Mouse (Mus musculus): Measurements from ENCODE around the gene Nadk. TPM values are rescaled to one million over a fixed set of nuclear protein-coding genes. Genes with fewer than 3 reads are reported as not detected.

The Nadk gene
- total and polyA plus RNA-seq, 2 experiments from 2014 or later = 48.2 to 81.6 TPM

DNA sequence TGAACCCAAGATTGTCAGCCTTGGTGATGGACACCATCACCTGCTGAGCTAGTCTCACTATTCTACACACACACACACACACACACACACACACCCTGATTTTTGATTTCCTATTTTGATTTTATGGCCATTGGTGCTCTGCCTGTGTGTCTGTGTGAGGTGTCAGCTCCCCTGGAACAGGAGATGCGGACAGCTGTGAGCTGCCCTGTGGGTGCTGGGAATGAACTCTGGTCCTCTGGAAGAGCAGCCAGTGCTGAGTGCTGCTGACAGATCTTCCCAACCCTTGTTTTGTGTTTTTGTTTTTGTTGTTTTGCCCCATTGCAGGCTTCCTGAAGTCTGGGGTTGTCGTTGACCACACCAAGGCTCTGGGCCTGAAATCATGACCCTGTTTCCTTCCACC, 11.0 kb downstream of the Nadk start:
- no peak overlapping the region for H3K4me3 ChIP-seq (ENCODE audit: low read depth, low read length)
- TF ChIP-seq CTCF (IDR thresholded peaks at IDR 0.05) = no peak
- no peak overlapping the region for H3K27ac ChIP-seq (ENCODE audit: low read depth, low read length)
- no peaks in the 10 kb centered on the region for H3K27me3 ChIP-seq (ENCODE audit: insufficient read depth, low read length)
- H3K9ac ChIP-seq (replicated peaks; ENCODE audit: low read length, poor library complexity, severe bottlenecking) = no peak overlapping the region
- DNase-seq (ENCODE audit: low spot score) (no peak), ATAC-seq (ENCODE audit: low FRiP score) (no peak)
- WGBS = 91% methylated on average over 2 of the region's 2 CpGs
- H3K9me3 ChIP-seq (ENCODE audit: low read length) = no peaks in the 10 kb centered on the region
- peaks cover 14% of the 10 kb centered on the region for H3K36me3 ChIP-seq (ENCODE audit: insufficient read depth, low read length)
- no peak overlapping the region for H3K4me2 ChIP-seq (ENCODE audit: low read depth, low read length, poor library complexity, severe bottlenecking)
- no peaks in the 10 kb centered on the region for H3K4me1 ChIP-seq (ENCODE audit: insufficient read depth, low read length)

DNA sequence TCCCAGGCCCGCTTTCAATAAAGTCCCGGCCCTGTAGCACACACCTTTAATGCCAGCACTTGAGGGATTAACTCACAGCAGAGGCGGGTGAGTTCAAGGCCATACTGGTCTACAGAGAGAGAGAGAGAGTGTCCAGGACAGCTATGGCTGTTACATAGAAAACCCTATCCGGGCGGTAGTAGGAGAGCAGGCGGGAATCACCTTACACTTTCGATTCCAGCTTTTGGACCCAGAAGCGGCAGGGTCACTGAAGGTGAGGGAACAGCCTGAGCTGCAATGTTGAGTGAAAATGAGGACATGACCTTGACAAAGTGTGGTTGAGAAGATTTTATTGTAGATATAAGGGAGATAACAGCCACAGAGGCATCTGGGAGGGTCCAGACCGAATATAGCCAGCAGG, 11.7 kb downstream of the Nadk start:
- no peak for DNase-seq (ENCODE audit: low spot score)
- Histone ChIP-seq H3K4me2 (ENCODE audit: low read depth, low read length, poor library complexity, severe bottlenecking) (no peak overlapping the region), H3K36me3 (ENCODE audit: insufficient read depth, low read length) (peaks cover 17% of the 10 kb centered on the region), H3K4me3 (ENCODE audit: low read depth, low read length) (no peak overlapping the region), H3K9ac (replicated peaks; ENCODE audit: low read length, poor library complexity, severe bottlenecking) (no peak overlapping the region), H3K27me3 (ENCODE audit: insufficient read depth, low read length) (no peaks in the 10 kb centered on the region), H3K27ac (ENCODE audit: low read depth, low read length) (no peak overlapping the region), H3K4me1 (ENCODE audit: insufficient read depth, low read length) (no peaks in the 10 kb centered on the region), H3K9me3 (ENCODE audit: low read length) (no peaks in the 10 kb centered on the region)
- no peak for TF ChIP-seq CTCF (IDR thresholded peaks at IDR 0.05)
- WGBS = 90% methylated on average over 9 of the region's 9 CpGs
- ATAC-seq (ENCODE audit: low FRiP score) = no peak

DNA sequence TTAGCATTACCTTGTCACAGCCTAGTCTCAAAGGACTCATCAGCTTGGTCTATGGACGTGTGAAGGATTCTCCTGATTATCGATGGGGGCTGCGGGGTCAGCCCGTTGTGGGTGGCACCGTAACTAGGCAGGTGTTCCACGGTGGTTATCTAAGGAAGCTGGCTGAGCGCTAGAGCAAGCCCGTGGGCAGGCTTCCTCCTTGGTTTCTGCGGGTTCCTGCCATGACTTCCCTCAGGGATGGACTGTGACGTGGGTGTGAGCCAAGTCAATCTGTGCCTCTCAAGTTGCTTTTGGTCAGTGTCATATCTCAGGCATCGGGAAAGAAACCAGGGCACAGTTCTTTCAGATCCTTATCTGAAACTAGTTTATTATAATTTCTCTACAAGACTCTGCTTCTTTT, 12.8 kb downstream of the Nadk start:
- no peak for TF ChIP-seq CTCF (IDR thresholded peaks at IDR 0.05)
- H3K36me3 ChIP-seq (ENCODE audit: insufficient read depth, low read length) = peaks cover 23% of the 10 kb centered on the region
- H3K4me1 ChIP-seq (ENCODE audit: insufficient read depth, low read length) = no peaks in the 10 kb centered on the region
- no peaks in the 10 kb centered on the region for H3K27me3 ChIP-seq (ENCODE audit: insufficient read depth, low read length)
- no peak overlapping the region for H3K4me2 ChIP-seq (ENCODE audit: low read depth, low read length, poor library complexity, severe bottlenecking)
- no peak for DNase-seq (ENCODE audit: low spot score)
- ATAC-seq (ENCODE audit: low FRiP score) = no peak
- H3K9me3 ChIP-seq (ENCODE audit: low read length) = no peaks in the 10 kb centered on the region
- no peak overlapping the region for H3K4me3 ChIP-seq (ENCODE audit: low read depth, low read length)
- no peak overlapping the region for H3K9ac ChIP-seq (replicated peaks; ENCODE audit: low read length, poor library complexity, severe bottlenecking)
- WGBS = 94% methylated on average over 11 of the region's 11 CpGs
- no peak overlapping the region for H3K27ac ChIP-seq (ENCODE audit: low read depth, low read length)

DNA sequence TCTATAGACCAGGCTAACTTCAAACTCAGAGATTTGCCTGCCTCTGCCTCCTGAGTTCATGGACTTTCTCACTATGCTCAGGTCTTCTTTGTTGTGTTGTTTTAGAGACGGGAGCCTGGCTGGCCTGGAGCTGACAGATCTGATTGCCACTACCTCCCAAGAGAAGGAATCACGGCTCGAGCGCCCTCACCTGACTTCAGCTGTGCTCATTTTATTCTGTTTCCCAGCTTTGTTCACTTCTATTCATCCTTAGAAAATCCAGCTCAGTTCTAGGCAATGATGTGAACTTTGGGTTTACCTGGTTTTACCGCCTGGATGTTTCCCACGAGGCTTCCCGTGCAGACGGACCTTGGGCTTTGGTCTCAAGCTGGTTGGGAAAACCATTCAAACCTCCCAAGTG, 13.3 kb downstream of the Nadk start:
- WGBS = 91% methylated on average over 8 of the region's 8 CpGs
- ATAC-seq (ENCODE audit: low FRiP score) = no peak
- TF ChIP-seq CTCF (IDR thresholded peaks at IDR 0.05) = no peak

DNA sequence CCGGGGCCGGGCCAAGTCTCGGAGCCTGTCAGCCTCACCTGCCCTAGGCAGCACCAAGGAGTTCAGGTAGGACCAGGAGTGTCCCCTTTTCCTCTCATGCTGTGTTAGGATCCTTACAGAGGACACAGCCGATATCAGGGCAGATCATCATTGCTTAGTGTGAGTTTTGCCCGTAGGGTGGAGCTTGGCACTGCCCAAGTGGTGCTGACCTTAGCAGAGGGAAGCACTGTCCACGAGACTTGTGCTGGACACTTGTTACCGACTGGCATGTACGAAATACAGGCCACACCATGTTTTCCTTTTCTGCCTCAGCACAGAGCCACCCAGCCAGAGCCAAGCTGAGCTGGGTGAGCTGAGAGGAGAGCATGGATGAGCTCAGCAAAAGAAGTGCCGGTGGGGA, 15.0 kb downstream of the Nadk start:
- Histone ChIP-seq H3K9ac (replicated peaks; ENCODE audit: low read length, poor library complexity, severe bottlenecking) (no peak overlapping the region), H3K9me3 (ENCODE audit: low read length) (no peaks in the 10 kb centered on the region), H3K4me2 (ENCODE audit: low read depth, low read length, poor library complexity, severe bottlenecking) (no peak overlapping the region), H3K36me3 (ENCODE audit: insufficient read depth, low read length) (peaks cover 24% of the 10 kb centered on the region), H3K4me1 (ENCODE audit: insufficient read depth, low read length) (no peaks in the 10 kb centered on the region), H3K27me3 (ENCODE audit: insufficient read depth, low read length) (no peaks in the 10 kb centered on the region), H3K27ac (ENCODE audit: low read depth, low read length) (no peak overlapping the region), H3K4me3 (ENCODE audit: low read depth, low read length) (no peak overlapping the region)
- WGBS = 94% methylated on average over 9 of the region's 9 CpGs
- no peak for TF ChIP-seq CTCF (IDR thresholded peaks at IDR 0.05)
- DNase-seq (ENCODE audit: low spot score) (no peak), ATAC-seq (ENCODE audit: low FRiP score) (no peak)

More for the DNA sequence above, 13.3 kb downstream of the Nadk start:
- H3K4me1 ChIP-seq (ENCODE audit: insufficient read depth, low read length) = no peaks in the 10 kb centered on the region
- no peak overlapping the region for H3K4me2 ChIP-seq (ENCODE audit: low read depth, low read length, poor library complexity, severe bottlenecking)
- no peak overlapping the region for H3K27ac ChIP-seq (ENCODE audit: low read depth, low read length)
- peaks cover 23% of the 10 kb centered on the region for H3K36me3 ChIP-seq (ENCODE audit: insufficient read depth, low read length)
- no peaks in the 10 kb centered on the region for H3K9me3 ChIP-seq (ENCODE audit: low read length)
- no peak overlapping the region for H3K9ac ChIP-seq (replicated peaks; ENCODE audit: low read length, poor library complexity, severe bottlenecking)
- DNase-seq (ENCODE audit: low spot score) = no peak
- H3K27me3 ChIP-seq (ENCODE audit: insufficient read depth, low read length) = no peaks in the 10 kb centered on the region
- H3K4me3 ChIP-seq (ENCODE audit: low read depth, low read length) = no peak overlapping the region

DNA sequence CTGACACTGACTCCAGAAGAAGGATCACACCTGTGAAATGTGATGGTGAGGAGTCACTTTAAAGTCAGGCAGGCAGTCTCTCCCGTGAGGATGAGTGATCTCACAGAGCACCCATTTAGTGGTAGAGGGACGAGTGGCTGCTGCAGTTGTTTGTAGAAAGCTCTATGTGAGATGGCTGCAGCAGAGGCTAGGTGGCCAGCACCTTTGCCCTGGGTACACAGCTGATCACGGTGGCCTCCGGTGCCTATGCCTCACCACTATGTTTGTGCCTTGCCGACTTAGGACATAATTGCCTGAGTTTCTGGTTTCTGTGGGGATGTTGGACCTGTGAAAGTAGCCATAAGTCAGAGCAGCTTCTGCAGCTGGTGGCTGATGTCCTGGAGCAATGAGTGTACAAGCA, 15.6 kb downstream of the Nadk start:
- TF ChIP-seq CTCF (IDR thresholded peaks at IDR 0.05) = no peak
- no peak overlapping the region for H3K4me3 ChIP-seq (ENCODE audit: low read depth, low read length)
- H3K36me3 ChIP-seq (ENCODE audit: insufficient read depth, low read length) = peaks cover 30% of the 10 kb centered on the region
- no peak overlapping the region for H3K27ac ChIP-seq (ENCODE audit: low read depth, low read length)
- no peaks in the 10 kb centered on the region for H3K4me1 ChIP-seq (ENCODE audit: insufficient read depth, low read length)
- ATAC-seq (ENCODE audit: low FRiP score) (no peak), DNase-seq (ENCODE audit: low spot score) (no peak)
- no peak overlapping the region for H3K4me2 ChIP-seq (ENCODE audit: low read depth, low read length, poor library complexity, severe bottlenecking)
- no peaks in the 10 kb centered on the region for H3K9me3 ChIP-seq (ENCODE audit: low read length)
- H3K9ac ChIP-seq (replicated peaks; ENCODE audit: low read length, poor library complexity, severe bottlenecking) = no peak overlapping the region
- WGBS = 92% methylated on average over 5 of the region's 5 CpGs
- no peaks in the 10 kb centered on the region for H3K27me3 ChIP-seq (ENCODE audit: insufficient read depth, low read length)
